Mouse (Mus musculus) lung, adult 10 weeks (tissue): ENCODE results near the gene 1700031F05Rik. TPM values are rescaled to one million over a fixed set of nuclear protein-coding genes. Genes with fewer than 3 reads are reported as not detected.

Source experiments
- polyA plus RNA-seq: library from polyadenylated mRNA; stranded (reverse); fragments of 350-450 nt; fragmentation: Illumina TruSeq; extraction: RNeasy Lipid Tissue Mini Kit (QIAGEN cat#74804); gene quantifications from one replicate; pipeline ENCODE4 v1.2.3, GENCODE M21; 2014; ENCODE audit warnings: low read depth, low replicate concordance; ENCODE audit not compliant: insufficient read depth

Gene 1700031F05Rik
- not detected for polyA plus RNA-seq

DNA sequence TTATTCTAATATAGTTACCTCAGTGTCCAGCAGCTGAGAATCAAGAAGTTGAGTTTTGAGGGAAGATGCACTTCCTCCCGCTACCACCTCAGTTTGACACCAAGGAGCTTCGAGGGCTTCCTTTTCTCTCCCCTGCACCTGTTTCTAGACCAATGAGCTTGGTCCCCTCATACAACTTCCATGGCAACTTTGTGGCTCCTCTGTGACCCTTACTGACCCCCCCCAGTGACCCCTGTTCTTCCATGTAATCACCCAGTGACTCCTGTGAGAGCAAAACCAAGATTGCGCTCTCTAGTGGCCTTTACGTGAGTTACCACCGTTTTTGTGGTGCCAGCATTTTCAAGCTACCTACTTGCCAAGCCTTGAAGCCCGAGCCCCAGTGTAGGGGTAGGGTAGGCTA lies at the start of gene 1700031F05Rik:
Gene 1700031F05Rik (minus strand): TSS at position 101 of the 400 bp plus-strand sequence.

GRCm38 (mm10) chrX:102908587-102908986 lies 40.8 kb upstream of the 1700031F05Rik start, which contains the start of the genes Dmrtc1a and 1700011M02Rik:
TSS of gene Dmrtc1a (minus strand) at chrX:102908687.
TSS of gene 1700011M02Rik (plus strand) at chrX:102908905.

DNA sequence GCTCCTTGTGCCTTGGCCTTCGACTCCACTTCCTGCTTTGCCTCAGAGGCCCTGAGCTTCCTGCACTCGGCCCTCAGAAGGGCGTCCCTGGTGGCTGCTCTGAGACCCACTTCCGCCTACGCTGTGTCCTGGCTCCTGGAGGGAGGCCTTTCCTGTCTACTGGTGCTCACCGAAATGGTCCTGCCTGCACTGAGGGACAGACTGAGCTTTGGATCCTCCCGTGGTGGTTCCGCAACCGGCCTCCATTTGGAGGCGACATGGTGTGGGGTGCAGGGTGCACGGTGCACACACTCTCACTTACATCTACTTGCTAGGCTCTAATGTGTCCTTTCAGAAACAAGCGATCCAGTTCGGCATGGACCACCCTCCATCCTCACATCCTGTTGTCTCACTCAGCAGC lies 13.3 kb downstream of the 1700031F05Rik start, which contains the start of gene Dmrtc1c2:
Gene Dmrtc1c2 (minus strand): TSS at position 101 of the 400 bp plus-strand sequence.

Other genes starting within 250 kb of the 1700031F05Rik start
- gene Phka1, start 223.7 kb downstream of the 1700031F05Rik start, polyA plus RNA-seq, result 4.9 TPM
- not detected for gene Gm3880, start 181.0 kb downstream of the 1700031F05Rik start, polyA plus RNA-seq
- gene Gm9112, start 160.3 kb downstream of the 1700031F05Rik start, polyA plus RNA-seq, result not detected
- not detected for gene Dmrtc1b, start 160.1 kb downstream of the 1700031F05Rik start, polyA plus RNA-seq
- not detected for gene Dmrtc1c1, start 65.0 kb downstream of the 1700031F05Rik start, polyA plus RNA-seq
- gene Dmrtc1c2, start 13.4 kb downstream of the 1700031F05Rik start, polyA plus RNA-seq, result not detected
- 0.19 TPM for gene Dmrtc1a, start 40.7 kb upstream of the 1700031F05Rik start, polyA plus RNA-seq
- not detected for gene 1700011M02Rik, start 40.9 kb upstream of the 1700031F05Rik start, polyA plus RNA-seq
- gene 1700018G05Rik, start 60.4 kb upstream of the 1700031F05Rik start, polyA plus RNA-seq, result not detected